Mouse (Mus musculus) lung, postnatal 25 days (tissue): Measurements from ENCODE around the gene Slc22a20.

ENCODE experiments used
- DNase-seq: peaks from one replicate; pipeline ENCODE4 v3.0.0; 2022; ENCODE audit warnings: low spot score

The Slc22a20 gene

GRCm38 (mm10) chr19:5951631-5952030 lies 34.3 kb downstream of the Slc22a20 start:
- no peak for DNase-seq

GRCm38 (mm10) chr19:5950218-5950617 lies 35.7 kb downstream of the Slc22a20 start:
- no peak for DNase-seq

DNA sequence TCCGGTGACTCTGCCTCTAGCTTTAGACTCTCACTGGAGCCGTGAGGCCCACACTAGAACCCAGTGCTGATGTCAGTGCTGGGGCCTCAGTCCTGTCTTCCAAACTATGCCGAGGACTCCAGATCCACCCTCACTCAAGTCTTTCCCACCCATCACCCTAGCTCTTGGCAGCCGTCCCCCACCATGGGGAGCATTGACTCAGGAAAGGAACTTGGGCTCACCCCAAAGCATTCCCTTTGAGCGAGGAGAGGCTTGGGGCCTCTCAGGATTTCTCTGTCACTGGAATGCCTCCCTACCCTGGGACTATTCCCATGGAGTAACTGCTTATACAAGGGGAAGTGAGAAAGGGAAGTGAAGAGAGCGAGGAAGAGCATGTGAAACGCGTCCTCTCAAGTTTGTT lies 40.1 kb downstream of the Slc22a20 start:
- DNase-seq: no peak

GRCm38 (mm10) chr19:5945027-5945426 lies 40.9 kb downstream of the Slc22a20 start:
- DNase-seq: peak; percentile 67

DNA sequence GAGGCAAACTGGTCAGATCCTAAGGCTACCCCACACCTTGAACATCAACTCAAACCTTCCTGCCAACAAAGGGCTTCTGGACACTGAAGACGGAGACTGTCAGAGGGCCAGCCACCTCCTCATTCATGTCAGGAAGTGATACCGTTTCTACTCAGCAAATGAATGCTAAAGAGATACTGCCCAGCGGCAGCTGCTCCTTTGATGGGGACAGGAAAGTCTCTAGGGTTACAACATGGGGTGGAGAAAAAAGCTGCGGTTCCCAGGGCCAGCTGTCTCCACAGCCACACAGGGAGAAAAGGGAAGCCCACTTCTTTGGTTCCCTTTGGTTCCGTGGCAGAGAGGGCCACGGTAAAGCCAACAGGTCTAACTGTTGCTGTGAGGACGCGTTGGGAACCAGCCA lies 41.8 kb downstream of the Slc22a20 start:
- no peak for DNase-seq

- no peak for DNase-seq
These were observed 42.5 kb downstream of the Slc22a20 start for GRCm38 (mm10) chr19:5943404-5943803.

DNA sequence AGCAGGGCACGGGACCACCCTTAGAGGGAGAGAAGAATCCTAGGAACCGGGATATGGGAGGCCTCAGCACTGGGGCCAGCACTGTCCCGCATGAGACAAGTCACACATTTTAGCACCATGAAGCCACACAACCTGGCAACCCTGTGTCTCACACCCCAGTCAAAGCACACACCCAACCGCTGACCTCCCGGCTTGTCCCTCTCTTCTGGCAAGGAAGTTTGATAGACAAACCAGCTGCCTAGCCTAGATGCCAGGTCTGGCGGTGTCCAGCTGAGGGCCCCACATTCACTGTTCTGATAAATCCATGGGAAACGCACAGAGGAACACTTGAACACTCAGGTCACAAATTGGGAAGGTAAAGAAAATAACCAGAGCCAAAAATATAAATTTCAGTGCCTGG lies 43.4 kb downstream of the Slc22a20 start:
- no peak for DNase-seq

DNA sequence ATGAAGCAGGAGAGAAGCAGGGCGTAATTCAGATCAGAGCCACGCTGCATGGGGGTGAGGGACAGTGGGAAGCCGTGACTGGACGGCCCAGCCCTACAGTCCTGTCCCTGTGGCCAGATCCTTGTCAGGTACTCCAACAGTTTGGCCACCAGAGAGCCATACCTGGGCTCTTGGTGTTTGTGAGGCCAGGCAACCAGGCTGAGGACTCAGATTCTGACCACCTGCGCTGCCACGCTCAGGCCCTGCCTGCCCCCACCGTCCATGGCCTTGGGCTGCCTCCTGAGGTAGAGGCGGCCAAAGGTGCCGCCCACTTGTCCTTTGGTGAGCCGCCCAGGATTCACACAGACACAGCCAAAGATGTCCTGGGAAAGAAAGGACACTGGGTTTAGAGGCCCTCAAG lies 45.3 kb downstream of the Slc22a20 start:
- DNase-seq: no peak

DNA sequence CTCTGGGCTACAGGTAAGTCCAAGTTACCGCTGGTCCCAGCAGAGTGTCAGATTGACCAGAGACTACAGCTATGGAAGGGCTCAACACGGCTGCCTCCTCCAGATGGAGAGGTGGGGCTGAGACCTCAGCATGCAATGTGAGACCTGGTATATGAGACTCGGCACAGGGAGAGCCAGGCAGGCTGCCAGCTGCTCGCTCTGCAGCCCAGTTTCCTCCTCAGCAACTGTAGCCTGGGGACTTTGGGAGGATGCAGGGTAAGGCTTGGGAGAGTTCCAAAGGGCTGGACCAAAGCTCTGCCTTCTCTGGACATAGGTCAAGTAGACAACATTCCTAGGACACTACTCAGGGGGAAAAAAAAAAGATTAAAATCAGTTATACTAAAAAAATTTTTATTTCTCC lies 45.8 kb downstream of the Slc22a20 start:
- DNase-seq: peak; percentile 86

DNA sequence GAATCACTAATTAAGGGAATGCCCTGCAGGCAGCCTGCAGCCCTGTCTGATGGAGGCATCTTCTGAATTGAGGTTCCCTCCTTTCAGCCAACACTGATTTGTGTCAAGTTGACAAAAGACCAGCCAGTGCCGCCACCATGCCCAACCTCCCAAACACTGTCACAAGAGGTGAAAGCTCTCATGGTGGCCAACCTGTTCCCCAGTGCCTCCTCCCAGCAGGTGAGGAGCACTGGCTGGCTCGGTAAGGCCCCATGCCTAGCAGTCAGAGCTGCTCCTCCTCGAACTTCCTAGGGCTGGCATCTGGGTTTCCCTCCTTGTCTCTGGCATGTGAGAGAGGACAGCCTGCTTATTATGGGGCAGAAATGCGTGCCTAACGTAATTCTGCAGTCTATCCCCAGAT lies 46.2 kb downstream of the Slc22a20 start:
- DNase-seq: no peak

DNA sequence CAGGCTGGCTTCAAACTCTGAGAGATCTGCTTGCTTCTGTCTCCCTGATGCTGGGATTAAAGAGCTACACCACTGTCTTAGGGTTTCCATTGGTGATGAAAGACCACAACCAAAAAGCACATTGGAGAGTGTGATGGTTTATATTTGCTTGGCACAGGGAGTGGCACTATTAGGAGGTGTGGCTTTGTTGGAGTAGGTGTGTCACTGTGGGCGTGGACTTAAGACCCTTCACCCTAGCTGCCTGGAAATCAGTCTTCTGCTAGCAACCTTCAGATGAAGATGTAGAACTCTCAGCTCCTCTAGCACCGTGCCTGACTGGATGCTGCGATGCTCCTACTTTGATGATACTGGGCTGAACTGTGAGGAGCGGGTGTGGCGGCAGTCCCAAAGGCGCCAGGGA lies 47.4 kb downstream of the Slc22a20 start:
- no peak for DNase-seq

- DNase-seq: no peak
These were observed 48.0 kb downstream of the Slc22a20 start for GRCm38 (mm10) chr19:5937836-5938406.

DNA sequence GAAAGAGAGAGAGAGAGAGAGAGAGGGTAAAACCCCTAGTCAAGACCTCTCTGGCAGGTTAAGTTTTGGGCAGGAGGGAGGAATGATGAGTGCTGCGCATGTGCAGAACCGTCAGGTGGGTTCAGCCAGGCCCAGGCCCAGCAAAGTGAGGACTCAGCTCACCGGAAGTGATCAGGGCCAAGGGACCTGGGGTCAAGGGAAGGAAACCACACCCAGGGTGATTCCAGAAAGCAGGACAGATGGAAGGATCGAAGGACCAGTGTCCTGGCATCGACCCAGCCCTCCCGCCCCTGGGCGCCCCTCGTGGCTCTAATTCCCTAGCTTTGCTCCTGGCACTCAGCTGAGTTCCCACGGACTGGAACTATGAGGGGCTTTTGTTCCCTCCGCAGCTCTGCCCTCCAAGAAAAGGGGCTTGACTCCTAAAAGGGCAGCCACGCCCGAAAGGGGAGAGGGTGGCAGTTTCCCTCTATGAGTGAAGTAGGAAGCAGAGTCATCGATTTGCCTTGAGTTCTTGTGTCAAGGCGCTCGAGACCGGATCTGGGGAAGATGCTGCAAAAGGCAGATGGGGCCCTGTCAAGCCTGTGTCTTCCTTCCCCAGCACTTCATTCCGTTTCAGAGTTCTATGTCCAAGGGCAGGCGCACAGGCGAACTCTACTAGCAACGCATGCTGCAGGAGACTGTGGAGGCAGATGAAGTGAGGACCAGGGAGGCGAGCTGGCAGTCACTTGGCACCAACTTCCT lies 48.7 kb downstream of the Slc22a20 start:
- DNase-seq: no peak

DNA sequence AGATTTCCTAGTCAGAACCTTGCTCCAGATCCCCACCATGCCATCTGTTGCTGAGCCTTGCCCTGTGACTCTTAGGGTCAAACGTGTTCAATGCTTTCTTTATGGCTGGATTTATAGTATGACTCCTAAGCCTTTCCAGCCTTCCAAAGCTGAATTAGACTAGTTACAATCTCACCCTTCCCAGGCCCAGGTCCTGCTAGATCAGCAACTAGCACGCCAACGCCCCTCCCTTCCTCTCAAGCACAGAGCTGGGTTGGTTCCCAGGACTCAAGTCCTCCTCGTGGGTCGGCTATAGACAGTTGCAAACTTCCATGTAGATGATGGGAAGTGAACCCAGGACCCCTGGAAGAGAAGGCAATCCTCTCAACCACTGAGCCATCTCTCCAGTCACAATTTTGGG lies 50.3 kb downstream of the Slc22a20 start:
- DNase-seq: no peak

DNA sequence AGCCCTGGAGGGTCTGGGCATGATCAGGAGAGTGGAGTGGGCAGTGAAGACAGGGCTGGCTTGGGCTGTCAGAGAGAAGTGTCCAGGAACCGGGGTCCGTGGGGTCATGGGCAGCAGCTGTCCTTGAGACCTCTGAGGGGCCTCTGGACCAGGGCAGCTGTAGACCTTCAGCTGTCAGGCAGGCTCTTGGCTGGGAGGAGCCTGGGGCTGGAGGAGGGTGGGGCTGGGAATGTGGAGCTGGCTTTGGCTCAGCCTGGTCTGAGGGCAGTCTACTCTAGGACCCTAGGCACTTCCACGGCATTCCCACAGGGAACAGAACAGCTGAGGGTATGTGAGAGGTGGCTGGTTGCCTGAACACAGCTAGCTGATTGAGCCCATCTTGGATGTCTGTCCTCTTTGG lies 50.7 kb downstream of the Slc22a20 start:
- DNase-seq: no peak

GRCm38 (mm10) chr19:5929634-5930596 lies 56.0 kb downstream of the Slc22a20 start:
- DNase-seq: peak; percentile 77

- no peak for DNase-seq
These were observed 57.4 kb downstream of the Slc22a20 start for GRCm38 (mm10) chr19:5928546-5928945.

DNA sequence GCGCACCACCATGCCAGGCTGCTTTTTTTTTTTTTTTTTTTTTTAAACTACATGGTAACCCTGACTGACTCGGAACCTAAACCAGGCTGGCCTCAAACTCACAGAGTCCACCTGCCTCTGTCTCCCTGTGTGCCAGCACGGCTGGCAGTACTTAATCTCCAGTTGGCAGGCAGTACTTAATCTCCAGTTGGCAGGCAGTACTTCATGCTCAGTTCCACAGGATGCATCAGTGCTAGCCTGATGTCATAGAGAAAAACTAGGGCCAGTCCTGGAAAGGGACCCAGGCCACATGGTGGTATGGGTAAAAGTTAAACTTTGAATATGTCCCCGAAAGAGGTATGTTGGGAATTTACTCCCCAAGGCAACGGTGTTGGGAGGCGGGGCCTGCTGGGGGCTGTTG lies 57.8 kb downstream of the Slc22a20 start:
- no peak for DNase-seq

DNA sequence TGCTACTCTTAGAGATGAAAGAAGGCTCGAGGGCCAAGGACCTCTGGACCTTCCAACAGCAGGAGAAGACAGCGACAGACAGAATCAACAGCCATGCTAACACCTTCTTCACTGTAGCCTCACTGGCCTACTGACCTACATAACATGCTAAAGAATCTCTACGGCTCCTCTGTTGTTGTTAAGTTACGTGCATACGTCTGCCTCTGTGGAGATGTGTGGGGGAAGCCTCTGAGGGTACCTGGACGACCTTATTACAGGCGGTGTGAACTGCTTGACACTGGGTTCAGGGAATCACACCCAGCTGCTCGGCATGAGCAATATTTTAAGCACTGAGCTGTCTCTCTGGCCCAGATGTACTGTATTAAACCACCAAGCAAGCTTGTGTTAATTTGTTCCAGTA lies 58.4 kb downstream of the Slc22a20 start:
- no peak for DNase-seq

- no peak for DNase-seq
These were observed 58.9 kb downstream of the Slc22a20 start for GRCm38 (mm10) chr19:5927026-5927425.

DNA sequence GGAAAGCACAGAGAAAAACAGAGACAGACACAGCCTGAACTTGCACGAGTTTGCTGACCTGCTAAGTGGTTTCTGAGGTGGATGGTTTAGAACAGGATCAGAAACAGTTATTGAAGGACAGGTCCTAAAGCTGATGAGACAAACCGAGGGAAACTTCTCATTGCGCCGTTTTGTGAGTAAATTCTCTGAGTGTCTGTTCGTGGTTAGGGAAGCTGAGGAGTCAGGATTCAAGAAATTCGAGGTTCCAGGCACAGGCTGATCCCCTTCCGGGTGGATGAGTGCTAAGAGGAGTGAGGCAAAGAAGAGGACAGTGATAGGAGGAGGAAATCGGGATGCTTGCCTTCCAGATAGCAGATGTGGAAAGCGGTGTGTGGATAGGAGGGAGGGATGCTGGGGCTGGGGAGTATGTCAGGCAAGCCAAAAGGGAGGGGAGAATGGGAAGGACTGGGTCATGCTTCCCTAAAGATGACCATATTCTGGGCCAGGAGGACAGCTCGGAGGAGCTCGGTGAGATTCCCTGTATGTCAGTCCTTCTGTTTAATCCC lies 60.6 kb downstream of the Slc22a20 start:
- no peak for DNase-seq

- DNase-seq: peak; percentile 97
These were observed 61.2 kb downstream of the Slc22a20 start, which contains the start of gene Cdc42ep2 for GRCm38 (mm10) chr19:5924713-5925093. TSS of gene Cdc42ep2 (minus strand) at chr19:5924816.
